Mouse (Mus musculus): ENCODE data around the gene Cep170.

Cep170 gene

GRCm38 (mm10) chr1:176730528-176730927 lies 83.3 kb downstream of the Cep170 start:
- no peak for DNase-seq

- DNase-seq: no peak
These were observed 86.5 kb downstream of the Cep170 start for GRCm38 (mm10) chr1:176727372-176727771.

GRCm38 (mm10) chr1:176724771-176725170 lies 89.1 kb downstream of the Cep170 start:
- DNase-seq: no peak

GRCm38 (mm10) chr1:176723858-176724713 lies 89.8 kb downstream of the Cep170 start:
- no peak for DNase-seq

- DNase-seq: no peak
These were observed 101.4 kb downstream of the Cep170 start for GRCm38 (mm10) chr1:176712436-176712835.

- no peak for DNase-seq
These were observed 113.6 kb downstream of the Cep170 start for GRCm38 (mm10) chr1:176700226-176700625.

- DNase-seq: peak; percentile 56
These were observed 114.1 kb downstream of the Cep170 start for GRCm38 (mm10) chr1:176699793-176700192.

GRCm38 (mm10) chr1:176698647-176699046 lies 115.2 kb downstream of the Cep170 start:
- DNase-seq: no peak

GRCm38 (mm10) chr1:176697091-176697490 lies 116.8 kb downstream of the Cep170 start:
- DNase-seq: peak; percentile 23

GRCm38 (mm10) chr1:176691101-176691500 lies 122.8 kb downstream of the Cep170 start:
- DNase-seq: no peak

- DNase-seq: no peak
These were observed 125.5 kb downstream of the Cep170 start for GRCm38 (mm10) chr1:176688251-176688880.

All from right cerebral cortex, postnatal 14 days (tissue).